In the genomic region with DNA sequence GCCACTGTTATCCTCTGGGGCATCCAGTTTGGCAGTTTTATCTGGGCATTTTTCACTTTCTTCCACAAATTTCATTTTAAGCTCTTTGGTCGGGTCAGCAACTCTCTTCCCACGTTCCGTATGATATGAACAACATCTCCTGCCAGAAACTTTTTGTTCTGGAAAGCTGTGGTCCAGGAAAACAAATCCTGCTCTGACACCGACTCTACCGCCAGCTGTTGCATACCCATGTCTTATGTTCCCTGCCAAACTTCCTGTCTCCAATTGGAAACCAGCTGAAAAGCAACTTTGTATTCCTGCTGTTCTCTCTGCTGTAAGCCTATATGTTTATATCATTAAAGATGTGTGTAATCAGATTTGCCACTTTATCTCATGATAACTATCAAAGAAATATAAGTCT, we compare ENCODE assay signal across 19 mouse cellular contexts.
DNase-seq lines count a peak whose midpoint lies in the region; ATAC-seq and TF ChIP-seq lines count a peak whose summit lies in the region.
"Had no signal": no experiment of that assay in that cellular context is flagged by ENCODE, and none has a peak within 500 bp of the region (broad histone marks: within the 10 kb centered on the region; RNA-seq: fewer than 3 reads in every experiment).

No protein-coding gene starts in this region.

- no peak overlapping the region for H3K4me3 ChIP-seq in heart, embryonic 12.5 days
- no peak overlapping the region for H3K4me3 ChIP-seq in stomach, embryonic 16.5 days (replicated peaks; ENCODE audit: low read length)
- H3K4me3 ChIP-seq in stomach, postnatal 0 days (ENCODE audit: low read depth, low read length): no peak overlapping the region
- H3K4me3 ChIP-seq: hindbrain, embryonic 12.5 days; midbrain, embryonic 13.5 days; myocyte; neural tube, embryonic 15.5 days had no signal

- no peak for ATAC-seq in heart, embryonic 12.5 days (ENCODE audit: insufficient number of reproducible peaks, low FRiP score)
- no peak for ATAC-seq in stomach, embryonic 16.5 days (ENCODE audit: insufficient read depth, low FRiP score)
- no peak for ATAC-seq in stomach, postnatal 0 days (ENCODE audit: low FRiP score, low TSS enrichment)
- ATAC-seq: activated CD4-positive, CD25-positive, alpha-beta regulatory T cell, adult 4 months; inflammation-experienced regulatory T-cells, adult 6 months; midbrain, embryonic 13.5 days; Patski had no signal

- no peak overlapping the region for H3K4me2 ChIP-seq in heart, embryonic 12.5 days
- H3K4me2 ChIP-seq in stomach, embryonic 16.5 days (ENCODE audit: low read depth, low read length): no peak overlapping the region
- no peak overlapping the region for H3K4me2 ChIP-seq in stomach, postnatal 0 days (replicated peaks; ENCODE audit: low read depth)
- H3K4me2 ChIP-seq: hindbrain, embryonic 12.5 days; midbrain, embryonic 13.5 days; neural tube, embryonic 15.5 days had no signal

- TF ChIP-seq EP300 in stomach, postnatal 0 days (optimal IDR thresholded peaks at IDR 0.05): no peak

- no peaks in the 10 kb centered on the region for H3K27me3 ChIP-seq in heart, embryonic 12.5 days (replicated peaks)
- no peaks in the 10 kb centered on the region for H3K27me3 ChIP-seq in stomach, embryonic 16.5 days (ENCODE audit: control insufficient read depth, insufficient read depth, low read length)
- H3K27me3 ChIP-seq in stomach, postnatal 0 days (ENCODE audit: control insufficient read depth, insufficient read depth, low read length): no peaks in the 10 kb centered on the region
- H3K27me3 ChIP-seq: hindbrain, embryonic 12.5 days; midbrain, embryonic 13.5 days; neural tube, embryonic 15.5 days; Patski had no signal

- no peaks in the 10 kb centered on the region for H3K9me3 ChIP-seq in heart, embryonic 12.5 days (replicated peaks)
- H3K9me3 ChIP-seq in stomach, embryonic 16.5 days (replicated peaks; ENCODE audit: control insufficient read depth, low read length): no peaks in the 10 kb centered on the region
- H3K9me3 ChIP-seq in stomach, postnatal 0 days (ENCODE audit: control insufficient read depth, low read length): no peaks in the 10 kb centered on the region
- H3K9me3 ChIP-seq: hindbrain, embryonic 12.5 days; midbrain, embryonic 13.5 days; neural tube, embryonic 15.5 days had no signal

- no peaks in the 10 kb centered on the region for H3K36me3 ChIP-seq in heart, embryonic 12.5 days
- no peaks in the 10 kb centered on the region for H3K36me3 ChIP-seq in stomach, embryonic 16.5 days (ENCODE audit: control insufficient read depth, insufficient read depth, low read length)
- H3K36me3 ChIP-seq in stomach, postnatal 0 days (ENCODE audit: control insufficient read depth, insufficient read depth, low read length): no peaks in the 10 kb centered on the region
- H3K36me3 ChIP-seq: hindbrain, embryonic 12.5 days; midbrain, embryonic 13.5 days; neural tube, embryonic 15.5 days had no signal

- no peaks in the 10 kb centered on the region for H3K4me1 ChIP-seq in heart, embryonic 12.5 days (replicated peaks)
- no peaks in the 10 kb centered on the region for H3K4me1 ChIP-seq in stomach, embryonic 16.5 days (ENCODE audit: control insufficient read depth, insufficient read depth, low read length)
- H3K4me1 ChIP-seq in stomach, postnatal 0 days (replicated peaks; ENCODE audit: control insufficient read depth, insufficient read depth): no peaks in the 10 kb centered on the region
- H3K4me1 ChIP-seq: hindbrain, embryonic 12.5 days; midbrain, embryonic 13.5 days; neural tube, embryonic 15.5 days had no signal

- H3K27ac ChIP-seq in heart, embryonic 12.5 days (ENCODE audit: poor library complexity, severe bottlenecking): no peak overlapping the region
- peak overlapping the region; percentile 4; the same call in 1 of the 2 replicates for H3K27ac ChIP-seq in stomach, embryonic 16.5 days (ENCODE audit: low read length)
- no peak overlapping the region for H3K27ac ChIP-seq in stomach, postnatal 0 days (replicated peaks)
- H3K27ac ChIP-seq: hindbrain, embryonic 12.5 days; liver, embryonic 14.5 days; midbrain, embryonic 13.5 days; neural tube, embryonic 15.5 days had no signal

- TF ChIP-seq CTCF in stomach, postnatal 0 days (IDR thresholded peaks at IDR 0.05; ENCODE audit: low read depth): no peak

- DNase-seq in heart, adult 18-20 months: peak; percentile 51 to 71
- no peak for DNase-seq in stomach, postnatal 0 days (ENCODE audit: low spot score)
- peak; percentile 11 for DNase-seq in heart, postnatal 4 days
- DNase-seq in right cerebral cortex, postnatal 10 days (ENCODE audit: low spot score in 2 of 2): no peak
- DNase-seq in cerebellum, postnatal 14 days: no peak
- DNase-seq: adrenal gland, postnatal 14 days; cerebellum, adult 9-10 months; kidney, adult 8-10 months; thymus, adult 18-20 months had no signal

- 77% methylated on average over 5 of the region's 5 CpGs for WGBS in heart, embryonic 12.5 days
- 60% methylated on average over 5 of the region's 5 CpGs for WGBS in stomach, embryonic 16.5 days
- 53% methylated on average over 5 of the region's 5 CpGs for WGBS in stomach, postnatal 0 days

- no peak overlapping the region for H3K9ac ChIP-seq in heart, embryonic 12.5 days
- H3K9ac ChIP-seq in stomach, embryonic 16.5 days (ENCODE audit: low read length): no peak overlapping the region
- H3K9ac ChIP-seq in stomach, postnatal 0 days (ENCODE audit: low read length): no peak overlapping the region
- H3K9ac ChIP-seq: hindbrain, embryonic 12.5 days; liver, embryonic 14.5 days; midbrain, embryonic 13.5 days; neural tube, embryonic 15.5 days had no signal

Comparison
In these comparisons a context has a peak if more than half of its experiments do, and no peak if none do; other contexts are left out.
1. DNase-seq: peak in heart, adult 18-20 months (2 of 2) and heart, postnatal 4 days (single experiment); none in stomach, postnatal 0 days (single experiment), right cerebral cortex, postnatal 10 days (0 of 2) and cerebellum, postnatal 14 days (0 of 2).